Mouse (Mus musculus) CH12.LX (cell line): ENCODE data around the gene Tmem11. TPM values are rescaled to one million over a fixed set of nuclear protein-coding genes. Genes with fewer than 3 reads are reported as not detected.

Experiments
- DNase-seq: peaks from one replicate; pipeline ENCODE4 v3.0.0-alpha.2; 2013; ENCODE audit errors: extremely low read depth
- H3K27ac ChIP-seq: 2 replicates; pipeline ENCODE4 v1.5.1; 2012; ENCODE audit warnings: low read depth, mild to moderate bottlenecking, control low read depth, moderate library complexity; ENCODE audit not compliant: insufficient read depth
- H3K27me3 ChIP-seq: replicated peaks from 2 replicates; pipeline ENCODE3; 2012; ENCODE audit warnings: inconsistent platforms
- H3K36me3 ChIP-seq, 2 experiments: replicated peaks in 1 of 2; 2 replicates each; pipeline versions ENCODE3 to v1.6.1; 2012; ENCODE audit warnings: inconsistent platforms in 1 of 2, low read length in 1 of 2, mild to moderate bottlenecking in 1 of 2, mixed read lengths in 1 of 2, moderate library complexity in 1 of 2; ENCODE audit not compliant: control insufficient read depth in 1 of 2, insufficient read depth in 1 of 2
- H3K4me1 ChIP-seq, 2 experiments: 2 replicates each; pipeline ENCODE4 v1.6.1; 2012; ENCODE audit warnings: inconsistent platforms in 1 of 2, moderate library complexity in 1 of 2; ENCODE audit not compliant: insufficient read depth in 2 of 2, control insufficient read depth in 1 of 2
- H3K4me2 ChIP-seq: 2 replicates; pipeline ENCODE4 v1.6.1; 2012; ENCODE audit warnings: low read depth, mild to moderate bottlenecking, control low read depth; ENCODE audit not compliant: poor library complexity, insufficient read depth, severe bottlenecking
- H3K4me3 ChIP-seq, 3 experiments: fragments of 150-350 bp in 1 of 3; sonication (generic) in 1 of 3; replicated peaks in 1 of 3; 2 replicates each; pipeline versions ENCODE3 to v1.5.1; 2011 to 2012; ENCODE audit warnings: low read depth in 2 of 3, low read length in 2 of 3, mild to moderate bottlenecking in 2 of 3, moderate library complexity in 2 of 3, control low read depth in 1 of 3, improper control_type of control experiment in 1 of 3, inconsistent platforms in 1 of 3, mixed read lengths in 1 of 3; ENCODE audit not compliant: poor library complexity in 1 of 3
- H3K79me2 ChIP-seq: replicated peaks from 2 replicates; pipeline ENCODE4 v1.6.1; 2012; ENCODE audit warnings: mild to moderate bottlenecking, moderate library complexity; ENCODE audit not compliant: control insufficient read depth, poor library complexity, insufficient read depth, severe bottlenecking; ENCODE audit errors: extremely low read depth
- H3K9ac ChIP-seq: 2 replicates; pipeline ENCODE4 v1.6.1; 2012; ENCODE audit warnings: low read depth, mild to moderate bottlenecking, control low read depth, moderate library complexity; ENCODE audit not compliant: insufficient read depth
- H3K9me3 ChIP-seq: replicated peaks from 2 replicates; pipeline ENCODE3; 2012; ENCODE audit warnings: low read length, inconsistent platforms, mixed read lengths
- CHD1 ChIP-seq: IDR thresholded peaks from 2 replicates; pipeline ENCODE4 v1.6.1; 2012; ENCODE audit warnings: low read depth, low read length, improper control_type of control experiment, inconsistent platforms
- CHD2 ChIP-seq: IDR thresholded peaks from 2 replicates; pipeline ENCODE4 v1.6.1; 2011; ENCODE audit warnings: low read length, improper control_type of control experiment
- E2F4 ChIP-seq: IDR thresholded peaks from 2 replicates; pipeline ENCODE4 v1.6.1; 2011; ENCODE audit warnings: low read depth, low read length, improper control_type of control experiment; ENCODE audit not compliant: insufficient replicate concordance
- EP300 ChIP-seq: IDR thresholded peaks from 2 replicates; pipeline ENCODE4 v1.6.1; 2011; ENCODE audit warnings: low read length, improper control_type of control experiment
- GABPA ChIP-seq: IDR thresholded peaks from 2 replicates; pipeline ENCODE4 v1.6.1; 2012; ENCODE audit warnings: low read depth, low read length, improper control_type of control experiment, inconsistent platforms; ENCODE audit not compliant: insufficient replicate concordance
- HCFC1 ChIP-seq: IDR thresholded peaks from 2 replicates; pipeline ENCODE4 v1.6.1; 2012; ENCODE audit warnings: low read depth, mild to moderate bottlenecking, inconsistent platforms, low read length, improper control_type of control experiment
- JUN ChIP-seq: IDR thresholded peaks from 2 replicates; pipeline ENCODE4 v1.6.1; 2011; ENCODE audit warnings: low read depth, mild to moderate bottlenecking, low read length, improper control_type of control experiment, moderate library complexity; ENCODE audit not compliant: insufficient read depth
- JUND ChIP-seq: conservative IDR thresholded peaks from 2 replicates; pipeline ENCODE4 v1.6.1; 2011; ENCODE audit warnings: low read depth, low read length, improper control_type of control experiment
- KAT2A ChIP-seq: IDR thresholded peaks from 2 replicates; pipeline ENCODE4 v1.6.1; 2012; ENCODE audit warnings: low read length, improper control_type of control experiment, inconsistent platforms; ENCODE audit not compliant: insufficient replicate concordance
- MAX ChIP-seq: IDR thresholded peaks from 2 replicates; pipeline ENCODE4 v1.6.1; 2011; ENCODE audit warnings: low read length, improper control_type of control experiment
- MAZ ChIP-seq: IDR thresholded peaks from 2 replicates; pipeline ENCODE4 v1.6.1; 2012; ENCODE audit warnings: low read depth, mild to moderate bottlenecking, inconsistent platforms, low read length, improper control_type of control experiment, moderate library complexity
- MEF2A ChIP-seq: IDR thresholded peaks from 2 replicates; pipeline ENCODE4 v1.6.1; 2014; ENCODE audit warnings: low read depth, mild to moderate bottlenecking, inconsistent platforms, low read length, improper control_type of control experiment, borderline replicate concordance
- MXI1 ChIP-seq: IDR thresholded peaks from 2 replicates; pipeline ENCODE4 v1.6.1; 2011; ENCODE audit warnings: mild to moderate bottlenecking, low read depth, low read length, improper control_type of control experiment
- MYC ChIP-seq: IDR thresholded peaks from 2 replicates; pipeline ENCODE4 v1.6.1; 2011; ENCODE audit warnings: low read depth, mild to moderate bottlenecking, improper control_type of control experiment, low read length
- NRF1 ChIP-seq: IDR thresholded peaks from 2 replicates; pipeline ENCODE4 v1.6.1; 2014; ENCODE audit warnings: low read depth, mild to moderate bottlenecking, inconsistent platforms, low read length, improper control_type of control experiment, moderate library complexity
- PAX5 ChIP-seq: IDR thresholded peaks from 2 replicates; pipeline ENCODE4 v1.6.1; 2012; ENCODE audit warnings: low read length, inconsistent platforms, mixed read lengths
- POLR2A ChIP-seq: IDR thresholded peaks from 2 replicates; pipeline ENCODE4 v1.6.1; 2011; ENCODE audit warnings: low read depth, mild to moderate bottlenecking, improper control_type of control experiment, low read length
- POLR2AphosphoS2 ChIP-seq: IDR thresholded peaks from 2 replicates; pipeline ENCODE4 v1.6.1; 2011; ENCODE audit warnings: low read depth, low read length, improper control_type of control experiment
- RAD21 ChIP-seq: IDR thresholded peaks from 2 replicates; pipeline ENCODE4 v1.6.1; 2011; ENCODE audit warnings: low read depth, mild to moderate bottlenecking, low read length, improper control_type of control experiment, moderate library complexity
- TCF12 ChIP-seq: IDR thresholded peaks from 2 replicates; pipeline ENCODE4 v1.6.1; 2014; ENCODE audit warnings: low read depth, mild to moderate bottlenecking, inconsistent platforms, low read length, improper control_type of control experiment
- USF1 ChIP-seq: IDR thresholded peaks from 2 replicates; pipeline ENCODE4 v1.6.1; 2014; ENCODE audit warnings: low read depth, mild to moderate bottlenecking, inconsistent platforms, low read length, improper control_type of control experiment
- USF2 ChIP-seq: conservative IDR thresholded peaks from 2 replicates; pipeline ENCODE4 v1.6.1; 2011; ENCODE audit warnings: low read depth, low read length, improper control_type of control experiment
- ZKSCAN1 ChIP-seq: IDR thresholded peaks from 2 replicates; pipeline ENCODE4 v1.6.1; 2012; ENCODE audit warnings: low read depth, inconsistent platforms, low read length, improper control_type of control experiment, borderline replicate concordance
- ZMIZ1 ChIP-seq: IDR thresholded peaks from 2 replicates; pipeline ENCODE4 v1.6.1; 2012; ENCODE audit warnings: low read depth, mild to moderate bottlenecking, inconsistent platforms, low read length, improper control_type of control experiment
- dilution Hi-C: fragments of 300-500 bp; cut with MboI; formaldehyde crosslinking; loops from 2 replicates; pipeline ENCODE4 v1.14.3; 2020; ENCODE audit warnings: low sequenced_read_pairs; ENCODE audit not compliant: extremely low pct_unique_long_range_greater_than_20kb, extremely low pct_ligation_motif_present
- in situ Hi-C: fragments of 300-500 bp; cut with MboI; formaldehyde crosslinking; loops from 3 replicates; pipeline ENCODE4 v1.14.3; 2019; ENCODE audit warnings: low sequenced_read_pairs, low pct_ligation_motif_present, low pct_unique_long_range_greater_than_20kb, mixed read lengths
- polyA plus RNA-seq: library from polyadenylated mRNA; unstranded; fragments of >175 nt; gene quantifications from 2 replicates; pipeline ENCODE4 v1.2.1, GENCODE M21; 2012; ENCODE audit warnings: low read depth; ENCODE audit not compliant: insufficient read length
- total RNA-seq, 2 experiments: library from RNA; depleted of rRNA; stranded (reverse); fragments of 300-350 nt in 1 of 2; fragments of >200 nt in 1 of 2; gene quantifications; 2 replicates each; pipeline ENCODE4 v1.2.3; 2012 to 2014

The Tmem11 gene
- total and polyA plus RNA-seq, 3 experiments = 71.1 to 117 (median 83.0) TPM

DNA sequence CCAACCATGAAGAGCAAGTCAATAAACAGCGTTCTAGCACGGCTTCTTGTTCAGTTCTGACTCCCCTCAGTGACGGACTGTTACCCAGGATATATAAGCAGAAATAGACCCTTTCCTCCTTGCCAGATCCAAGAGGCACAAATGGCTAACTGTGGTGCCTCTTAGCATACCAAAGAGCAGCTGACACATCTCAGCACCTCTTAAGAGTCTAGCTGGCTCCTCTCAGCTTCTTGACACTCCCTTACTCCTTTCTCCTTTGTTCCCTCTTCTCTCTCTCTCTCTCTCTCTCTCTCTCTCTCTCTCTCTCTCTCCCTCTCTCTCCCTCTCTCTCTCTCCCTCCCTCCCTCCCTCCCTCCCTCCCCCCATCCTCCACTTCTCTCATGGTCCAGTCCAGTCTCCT, 11.7 kb upstream of the Tmem11 start:
- Histone ChIP-seq H3K79me2 (no peaks in the 10 kb centered on the region), H3K36me3 (peaks cover 0 to 5% of the 10 kb centered on the region in 2 experiments), H3K4me3 (no peak overlapping the region)
- no peak for TF ChIP-seq GABPA
- no peak for TF ChIP-seq PAX5
- no peak for TF ChIP-seq USF2
- TF ChIP-seq MAZ = no peak
- no peak for TF ChIP-seq ZKSCAN1
- no peak for TF ChIP-seq JUND
- TF ChIP-seq ZMIZ1 = no peak
- no peak for TF ChIP-seq JUN
- TF ChIP-seq POLR2A = no peak
- no peak for TF ChIP-seq EP300
- TF ChIP-seq, all 38 proteins: peak for 0
- Histone ChIP-seq H3K9me3 (no peaks in the 10 kb centered on the region), H3K27ac (no peak overlapping the region), H3K4me2 (no peak overlapping the region), H3K27me3 (no peaks in the 10 kb centered on the region), H3K9ac (no peak overlapping the region), H3K4me1 (no peaks in the 10 kb centered on the region)
- dilution Hi-C loops = no loop called here
- DNase-seq = no peak
- in situ Hi-C loops = no loop called here

DNA sequence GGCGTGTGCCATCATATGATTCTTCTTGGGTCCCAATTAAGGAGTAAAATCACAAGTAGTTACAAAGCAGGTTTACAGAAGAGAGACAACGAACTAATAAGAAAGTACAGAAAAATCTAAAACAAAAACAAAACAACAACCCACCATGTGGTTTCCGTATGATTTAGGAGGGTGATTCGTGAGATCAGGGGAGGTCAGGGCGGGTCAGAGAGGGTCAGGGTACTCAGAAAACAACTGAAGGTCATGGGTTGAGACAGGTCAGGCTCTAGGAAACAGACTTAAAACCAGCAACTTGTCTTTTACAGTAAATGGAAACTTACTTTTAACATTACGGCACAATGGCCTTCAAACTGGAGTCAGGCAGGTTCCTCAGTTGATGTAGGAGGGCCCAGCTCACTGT, 11.2 kb upstream of the Tmem11 start:
- Histone ChIP-seq H3K36me3 (peaks cover 0 to 7% of the 10 kb centered on the region in 2 experiments), H3K27me3 (no peaks in the 10 kb centered on the region), H3K9ac (no peak overlapping the region), H3K4me1 (no peaks in the 10 kb centered on the region), H3K4me3 (no peak overlapping the region), H3K27ac (no peak overlapping the region), H3K9me3 (no peaks in the 10 kb centered on the region), H3K79me2 (no peaks in the 10 kb centered on the region), H3K4me2 (no peak overlapping the region)
- in situ Hi-C loops (no loop called here), dilution Hi-C loops (no loop called here)
- no peak for DNase-seq
- TF ChIP-seq JUN = no peak
- TF ChIP-seq MAZ = no peak
- no peak for TF ChIP-seq CHD2
- TF ChIP-seq RAD21 = no peak
- no peak for TF ChIP-seq TCF12
- TF ChIP-seq MYC = no peak
- TF ChIP-seq USF1 = no peak
- TF ChIP-seq MAX = no peak
- TF ChIP-seq MXI1 = no peak
- no peak for TF ChIP-seq E2F4
- TF ChIP-seq POLR2AphosphoS2 = no peak
- TF ChIP-seq HCFC1 = no peak
- no peak for TF ChIP-seq CHD1
- TF ChIP-seq MEF2A = no peak
- TF ChIP-seq KAT2A = no peak
- no peak for TF ChIP-seq PAX5
- TF ChIP-seq POLR2A = no peak
- no peak for TF ChIP-seq ZKSCAN1
- TF ChIP-seq NRF1 = no peak
